Mouse (Mus musculus): Measurements from ENCODE around the gene Slc22a29.
"Not testable (repeated sequence)": the region's sequence is repeated elsewhere in the genome, so short reads cannot be mapped to it uniquely, and the experiment has no call there.

Gene Slc22a29

DNA sequence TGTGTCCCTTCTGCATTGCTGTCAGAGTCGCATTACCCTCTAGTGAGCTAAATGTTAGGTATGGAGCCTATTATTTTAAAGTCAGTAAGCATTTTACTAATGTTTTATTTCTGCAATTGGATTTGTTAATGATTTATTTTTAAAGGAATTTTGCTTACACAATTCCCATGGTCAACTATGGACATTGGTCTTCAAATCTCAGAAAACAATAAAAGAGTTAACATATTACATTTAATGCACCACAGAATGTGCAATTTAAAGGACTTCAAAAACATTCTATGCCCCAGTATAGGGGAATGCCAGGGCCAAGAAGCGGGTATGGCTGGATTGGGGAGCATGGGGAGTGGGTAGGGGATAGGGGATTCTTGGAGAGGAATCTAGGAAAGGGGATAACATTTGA lies at the start of gene Slc22a29:
Gene Slc22a29, minus strand, starts transcription at position 101 of the 400 bp plus-strand sequence.
- no peak for DNase-seq (ENCODE audit: extremely low read depth, low read depth)

DNA sequence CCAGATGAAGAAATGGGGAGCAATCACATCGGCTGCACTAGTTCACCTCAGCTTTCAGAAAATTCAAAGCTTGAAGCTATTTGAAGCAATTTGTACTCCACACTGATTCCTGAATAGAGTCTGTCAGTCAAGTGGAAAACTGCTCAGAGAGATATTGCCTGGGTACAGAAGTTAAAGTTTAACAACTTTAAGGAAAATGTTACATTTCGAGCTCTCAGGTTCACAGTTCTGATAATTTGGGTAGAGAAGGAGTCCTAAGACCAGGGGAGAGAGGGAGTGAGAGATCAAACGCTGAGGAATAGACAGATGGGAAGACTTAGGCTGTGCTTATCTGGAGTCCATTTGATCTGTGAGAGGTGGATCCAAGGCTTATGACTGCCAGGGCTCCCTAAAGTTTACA lies 46.6 kb upstream of the Slc22a29 start:
- no peak for DNase-seq (ENCODE audit: extremely low read depth, low read depth)

DNA sequence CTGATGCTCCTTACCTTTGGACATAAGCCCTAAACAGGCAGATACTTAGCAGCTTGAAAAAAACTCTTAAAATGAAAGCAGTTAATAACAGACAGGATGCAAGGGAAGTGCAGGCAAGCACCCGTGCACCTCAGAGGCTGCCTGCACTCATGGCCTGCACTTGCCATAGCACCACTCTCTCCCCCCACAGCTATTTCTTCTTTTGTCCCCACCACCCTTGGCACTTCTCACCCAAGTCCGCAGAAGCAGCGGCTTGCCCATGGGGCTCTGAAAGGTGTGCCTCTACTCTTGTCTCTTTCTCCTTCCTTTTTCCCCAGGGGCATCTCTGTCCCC lies 34.0 kb upstream of the Slc22a29 start:
- no peak for DNase-seq (ENCODE audit: extremely low read depth, low read depth)

DNA sequence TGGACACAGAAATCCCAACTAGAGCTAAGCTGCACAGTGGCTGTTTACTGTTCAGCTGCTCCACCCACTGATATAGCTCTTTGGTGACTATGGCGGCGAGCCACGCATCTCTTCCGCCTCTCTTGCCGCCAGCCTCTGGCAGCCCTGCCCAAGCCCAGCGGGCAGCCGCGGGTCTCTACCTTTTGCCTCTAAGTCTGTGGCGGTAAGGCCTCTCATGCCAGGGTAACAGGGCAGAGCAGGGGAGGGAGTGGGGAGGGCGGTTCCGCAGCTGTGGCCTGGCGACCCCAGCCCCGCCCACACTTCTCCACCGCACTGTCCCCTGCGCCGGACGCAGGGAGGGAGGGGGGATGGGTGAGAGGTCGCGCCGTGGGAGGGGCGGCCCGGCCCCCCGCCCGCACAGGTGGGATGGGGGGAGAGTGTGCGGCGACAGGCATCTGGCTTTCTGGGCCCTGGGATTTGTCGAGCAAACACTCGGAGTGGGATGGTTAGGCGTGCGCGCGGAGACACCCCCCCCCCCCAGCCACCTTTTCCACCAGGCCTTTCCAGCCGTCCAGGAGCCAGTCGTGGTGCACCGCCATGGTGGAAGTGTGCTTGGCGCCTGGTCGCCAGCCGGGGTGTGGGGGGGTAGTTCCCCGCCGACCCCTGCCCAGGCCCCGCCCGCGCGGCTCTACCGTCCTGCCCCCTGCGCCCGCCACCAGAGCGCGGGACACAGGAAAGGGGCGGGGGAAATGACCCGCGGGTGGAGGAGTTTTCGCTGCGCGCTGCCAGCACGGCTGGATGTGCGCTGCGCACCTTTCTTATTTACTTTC lies 33.4 kb upstream of the Slc22a29 start:
- DNase-seq (ENCODE audit: extremely low read depth, low read depth): peak; percentile 11

GRCm38 (mm10) chr19:8228916-8229315 lies 10.2 kb upstream of the Slc22a29 start:
- no peak for DNase-seq (ENCODE audit: extremely low read depth, low read depth)

GRCm38 (mm10) chr19:8148787-8149523 lies 69.7 kb downstream of the Slc22a29 start:
- DNase-seq (ENCODE audit: extremely low read depth, low read depth): no peak

- not testable (repeated sequence) for DNase-seq (ENCODE audit: extremely low read depth, low read depth)
These were observed 76.0 kb downstream of the Slc22a29 start for GRCm38 (mm10) chr19:8142716-8143115.

DNA sequence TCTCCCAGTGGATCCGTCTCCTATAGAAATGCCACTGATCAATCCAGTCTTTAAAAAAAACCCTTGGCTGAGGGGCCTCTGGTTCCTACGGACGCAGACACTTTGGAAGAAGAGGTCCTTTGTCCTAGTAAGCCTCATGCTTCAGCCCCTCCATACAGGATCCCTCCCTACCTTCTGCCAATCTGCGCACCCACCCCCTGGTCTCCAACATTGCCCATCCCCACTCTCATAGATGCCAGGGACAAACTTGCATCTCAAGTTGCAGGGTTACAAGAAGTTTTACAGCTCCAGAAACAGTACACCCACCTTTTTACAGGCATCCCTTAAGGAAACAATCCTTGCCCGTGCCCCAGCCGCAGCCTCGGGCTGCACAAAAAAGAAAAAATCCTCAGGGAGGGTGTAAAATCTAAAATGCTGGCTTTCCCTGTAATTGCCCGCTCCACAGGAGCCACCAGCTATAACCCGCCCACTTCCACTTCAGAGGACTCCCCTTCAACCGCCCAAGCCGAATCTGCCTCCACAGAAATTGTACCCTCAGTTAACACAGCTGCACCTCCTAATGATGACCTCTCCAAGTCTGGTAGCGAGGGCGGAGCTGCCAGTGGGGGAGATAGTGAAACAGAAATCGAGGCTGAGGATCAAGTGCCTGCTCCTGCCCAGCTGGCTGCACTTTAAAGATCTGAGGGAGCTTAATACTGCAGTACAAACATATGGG lies 84.4 kb downstream of the Slc22a29 start:
- DNase-seq (ENCODE audit: extremely low read depth, low read depth): not testable (repeated sequence)

DNA sequence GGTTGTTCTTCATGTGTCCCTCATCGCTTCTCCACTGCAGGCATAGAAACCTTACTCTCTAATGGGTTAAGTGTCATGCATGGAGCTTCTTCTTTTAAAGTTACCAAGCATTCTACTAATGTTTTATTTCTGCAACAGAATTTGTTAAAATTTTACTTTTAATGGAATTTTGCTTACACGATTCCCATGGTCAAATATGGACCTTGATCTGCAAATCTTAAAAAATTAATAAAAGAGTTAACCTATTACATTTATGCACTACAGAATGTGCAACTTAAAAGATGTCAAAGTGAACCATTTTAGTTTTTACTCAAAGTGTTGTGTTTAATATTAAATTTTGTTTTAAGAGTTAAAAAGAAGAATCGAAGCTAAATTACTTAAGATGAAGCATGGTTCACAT lies 86.8 kb downstream of the Slc22a29 start, which contains the start of gene Slc22a28:
Gene Slc22a28, minus strand, starts transcription at position 102 of the 400 bp plus-strand sequence.
- not testable (repeated sequence) for DNase-seq (ENCODE audit: extremely low read depth, low read depth)
